Mouse (Mus musculus) telencephalon, adult 2 months (tissue): ENCODE data around the gene Incenp.
"Not testable (repeated sequence)": the region's sequence is repeated elsewhere in the genome, so short reads cannot be mapped to it uniquely, and the experiment has no call there.

Experiments used
- DNase-seq: peaks from one replicate; pipeline ENCODE4 v3.0.0-alpha.2; 2011; ENCODE audit warnings: low read depth, low spot score

The Incenp gene

GRCm38 (mm10) chr19:9918176-9918861, 19.0 kb upstream of the Incenp start:
- DNase-seq = no peak

GRCm38 (mm10) chr19:9917727-9918126, 18.4 kb upstream of the Incenp start:
- DNase-seq = no peak

DNA sequence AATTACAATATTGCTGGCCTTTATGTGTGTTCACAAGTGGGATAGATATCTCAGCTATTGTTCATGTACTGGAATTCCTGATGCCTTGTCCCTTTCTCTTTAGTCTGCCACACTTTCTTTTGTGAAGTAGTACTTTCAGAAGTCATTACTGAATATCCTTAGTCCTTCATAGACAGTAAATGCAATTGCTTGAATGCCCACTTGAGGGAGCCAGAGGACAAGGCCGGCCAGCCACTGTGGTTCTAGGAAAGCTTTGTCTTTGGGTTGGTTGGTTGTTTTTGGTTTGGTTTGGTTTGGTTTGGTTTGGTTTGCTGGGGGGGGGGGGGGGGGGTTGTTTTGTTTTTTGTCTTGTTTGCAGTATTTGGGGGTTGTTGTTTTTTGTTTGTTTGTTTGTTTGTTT, 16.6 kb upstream of the Incenp start:
- no peak for DNase-seq

DNA sequence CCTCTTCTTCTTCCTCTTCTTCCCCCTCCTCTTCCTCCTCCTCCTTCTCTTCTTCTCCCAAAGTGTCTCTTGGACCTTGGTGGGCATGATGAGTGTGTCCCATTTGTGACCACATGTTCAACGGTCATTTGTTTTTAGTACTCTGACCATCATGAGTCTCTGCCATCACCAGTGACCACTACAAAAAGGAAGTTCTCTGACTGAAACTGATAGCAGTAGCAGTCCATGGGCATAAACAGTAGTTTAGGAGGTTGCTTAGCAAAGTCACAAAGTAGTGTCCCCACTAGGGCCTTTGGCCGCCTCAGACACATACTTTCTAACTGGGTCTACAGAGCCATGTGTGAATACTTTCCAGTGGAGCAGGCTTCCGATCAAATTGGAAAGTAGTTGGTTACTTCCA, 15.0 kb upstream of the Incenp start:
- DNase-seq = no peak

GRCm38 (mm10) chr19:9913784-9914183, 14.4 kb upstream of the Incenp start:
- no peak for DNase-seq

- DNase-seq = no peak
Measured at GRCm38 (mm10) chr19:9911314-9911754, 12.0 kb upstream of the Incenp start.

- DNase-seq = no peak
Measured at GRCm38 (mm10) chr19:9909351-9909750, 10.0 kb upstream of the Incenp start.

DNA sequence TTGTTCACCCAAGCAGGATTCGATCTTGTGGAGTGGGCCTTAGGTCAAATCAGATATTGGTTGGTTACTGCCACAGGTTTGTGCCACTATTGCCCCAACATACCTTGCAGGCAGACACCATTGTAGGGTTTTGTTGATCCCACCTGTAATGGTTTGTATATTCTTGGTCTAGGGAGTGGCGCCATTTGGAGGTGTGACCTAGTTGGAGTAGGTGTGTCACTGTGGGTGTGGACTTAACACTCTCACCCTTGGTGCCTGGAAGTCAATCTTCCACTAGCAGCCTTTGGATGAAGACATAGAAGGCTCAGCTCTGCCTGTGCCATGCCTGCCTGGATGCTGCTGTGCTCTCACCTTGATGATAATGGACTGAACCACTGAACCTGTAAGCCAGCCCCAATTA, 1.3 kb upstream of the Incenp start:
- not testable (repeated sequence) for DNase-seq

GRCm38 (mm10) chr19:9899780-9900146, 412 bp upstream of the Incenp start:
- no peak for DNase-seq

DNA sequence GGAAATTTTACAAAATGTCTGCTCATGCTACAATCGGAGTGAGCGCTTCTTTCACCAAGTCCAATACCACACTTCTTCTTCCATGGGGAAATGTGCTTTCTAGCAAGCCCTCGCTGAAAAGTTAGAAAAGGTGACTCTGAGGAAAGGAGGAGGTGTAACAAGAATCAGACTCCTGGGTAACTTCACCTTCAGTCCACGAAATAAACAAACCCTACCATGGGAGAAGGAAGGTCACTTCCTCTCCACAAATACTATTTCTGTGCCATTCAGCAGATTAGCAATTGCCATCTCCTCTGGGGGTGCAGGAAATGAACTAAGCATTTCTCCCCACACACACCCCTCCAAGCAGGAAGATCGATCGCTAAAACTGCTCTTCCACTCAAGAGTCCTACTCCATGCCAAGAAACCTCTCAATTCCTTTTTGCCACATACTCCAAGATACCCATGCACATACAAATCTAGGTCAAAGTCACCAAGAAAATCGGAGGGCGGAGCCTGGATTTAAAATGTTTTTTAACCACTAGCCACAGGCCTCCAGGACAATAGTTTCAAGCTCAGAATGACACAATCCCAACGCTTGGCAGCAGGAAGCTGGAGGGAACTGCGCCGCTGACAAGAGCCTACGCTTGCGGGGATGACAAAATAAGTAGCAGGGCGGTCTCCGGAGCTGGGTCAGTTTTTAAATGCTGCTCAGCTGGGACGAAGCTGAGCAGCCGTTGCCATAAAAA, 848 bp downstream of the Incenp start:
- DNase-seq = no peak

- no peak for DNase-seq
Measured at GRCm38 (mm10) chr19:9896067-9896466, 3.3 kb downstream of the Incenp start.

DNA sequence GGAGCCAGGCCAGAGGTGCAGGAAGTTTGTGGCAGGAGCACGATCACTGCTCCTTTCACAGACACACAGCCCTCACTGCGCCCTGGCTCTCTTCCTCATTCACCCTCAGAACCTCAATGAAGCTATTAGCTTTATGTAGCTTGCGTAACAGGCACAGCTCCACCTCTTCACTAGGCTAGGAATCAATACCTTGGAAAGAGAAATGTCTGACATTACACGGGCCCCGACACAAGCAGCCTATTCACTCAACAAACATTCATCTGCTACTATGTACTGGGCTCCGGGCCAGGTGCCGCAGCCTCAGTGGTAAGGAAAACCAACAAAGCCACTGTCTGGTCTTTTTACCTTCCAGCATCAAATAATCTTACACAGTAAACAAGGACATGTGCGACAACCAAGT, 12.6 kb downstream of the Incenp start:
- no peak for DNase-seq

- DNase-seq = no peak
Measured at GRCm38 (mm10) chr19:9886348-9886747, 13.0 kb downstream of the Incenp start.

- DNase-seq = peak; percentile 64
Measured at GRCm38 (mm10) chr19:9878186-9878835, 21.0 kb downstream of the Incenp start.

DNA sequence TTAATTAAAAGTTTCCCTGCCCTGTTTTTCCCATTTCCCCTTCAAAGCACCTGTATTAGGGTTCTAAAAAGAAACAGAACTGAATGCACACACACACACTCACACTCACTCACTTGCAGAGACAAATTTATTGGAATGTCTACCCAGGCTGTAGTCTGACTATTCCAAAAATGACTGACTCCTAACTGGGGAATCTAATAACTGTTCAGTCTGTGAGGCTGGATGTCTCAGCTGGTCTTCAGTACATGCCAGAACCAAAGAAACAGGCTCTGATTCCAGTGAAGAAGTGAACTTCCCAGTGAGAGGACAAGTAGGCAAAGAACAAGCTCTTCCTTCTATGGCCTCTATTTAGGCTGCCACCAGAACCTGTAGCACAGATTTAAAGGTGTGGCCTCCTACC, 33.9 kb downstream of the Incenp start:
- DNase-seq = no peak

DNA sequence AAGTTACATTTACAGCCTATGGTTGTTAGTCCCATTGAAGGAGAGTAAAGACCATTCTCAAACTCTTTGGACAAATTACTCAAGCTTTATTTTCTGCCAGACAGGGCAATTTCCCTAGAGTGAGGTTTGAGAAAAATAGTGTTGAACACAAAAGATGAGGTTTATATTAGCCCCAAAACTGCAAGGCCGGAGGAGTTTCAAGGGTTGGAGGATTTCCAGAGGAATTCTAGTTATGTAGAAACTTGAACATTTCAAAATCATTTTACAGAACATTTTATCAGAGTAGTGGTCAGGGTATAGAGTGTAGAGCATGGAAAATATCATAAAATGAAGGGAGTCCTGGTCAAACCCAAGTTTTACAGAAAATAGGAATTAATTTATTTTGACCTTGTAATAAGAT, 34.5 kb downstream of the Incenp start:
- DNase-seq = no peak

DNA sequence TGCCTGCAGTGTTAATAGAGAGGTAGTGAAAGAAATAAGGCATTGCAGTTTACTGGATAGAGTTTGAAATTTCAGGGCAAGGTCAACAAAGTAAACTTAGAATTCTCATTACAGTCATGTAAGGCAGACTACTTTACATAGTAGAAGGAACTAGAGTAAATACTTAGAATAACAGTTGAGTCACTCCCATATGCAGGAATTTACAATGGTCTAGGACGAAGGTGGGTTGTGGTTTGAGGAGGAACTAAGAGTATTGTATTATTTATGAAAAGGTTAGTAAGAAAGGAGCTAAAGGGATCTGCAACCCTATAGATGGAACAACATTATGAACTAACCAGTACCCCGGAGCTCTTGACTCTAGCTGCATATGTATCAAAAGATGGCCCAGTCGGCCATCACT, 38.5 kb downstream of the Incenp start:
- not testable (repeated sequence) for DNase-seq

GRCm38 (mm10) chr19:9849368-9850075, 49.8 kb downstream of the Incenp start:
- DNase-seq = not testable (repeated sequence)

GRCm38 (mm10) chr19:9847262-9847661, 52.1 kb downstream of the Incenp start, which contains the start of gene Scgb2a2:
TSS of gene Scgb2a2 (plus strand) at chr19:9847562.
- DNase-seq = no peak

GRCm38 (mm10) chr19:9837341-9837715, 62.0 kb downstream of the Incenp start:
- DNase-seq = no peak

- DNase-seq = not testable (repeated sequence)
Measured at GRCm38 (mm10) chr19:9836581-9837340, 62.6 kb downstream of the Incenp start.
